Mouse (Mus musculus): ENCODE measurements around the gene Meis1.

- TF ChIP-seq CTCF (IDR thresholded peaks at IDR 0.05) (no peak), EP300 (IDR thresholded peaks at IDR 0.05) (no peak)
These were observed 121.5 kb downstream of the Meis1 start for GRCm38 (mm10) chr11:18897250-18897649.

All from lung, postnatal 0 days (tissue).